Mouse (Mus musculus) right cerebral cortex, postnatal 4 days (tissue): ENCODE measurements at regions not wholly inside any gene's neighbourhood (a gene's known extent, or its start where the extent isn't known, plus 50 kb on each side); places are given as distances from the start of the nearest gene placed in this dataset.

ENCODE experiments used
- DNase-seq: peaks from one replicate; pipeline ENCODE4 v3.0.0-alpha.2; 2022

DNA sequence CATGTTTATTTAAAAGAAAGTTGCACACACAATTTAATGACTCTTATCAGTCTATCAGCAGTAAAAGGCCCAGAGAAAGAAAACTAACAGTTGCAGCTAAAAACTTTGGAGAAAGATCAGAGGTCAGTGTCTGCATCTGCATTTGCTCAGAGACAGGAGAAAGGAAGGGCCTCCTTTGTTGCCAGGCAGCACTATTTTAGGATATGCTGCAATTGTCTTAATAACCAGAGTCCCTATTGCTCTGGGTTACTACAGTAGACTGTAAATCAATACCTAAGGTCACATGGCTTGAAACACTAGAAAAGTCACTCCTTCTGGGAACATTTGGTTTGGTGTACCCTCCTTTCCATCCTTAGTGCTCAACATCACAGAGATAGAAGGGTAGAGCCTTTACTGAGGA lies 175.7 kb downstream of the Hdgfl1 start:
- no peak for DNase-seq

DNA sequence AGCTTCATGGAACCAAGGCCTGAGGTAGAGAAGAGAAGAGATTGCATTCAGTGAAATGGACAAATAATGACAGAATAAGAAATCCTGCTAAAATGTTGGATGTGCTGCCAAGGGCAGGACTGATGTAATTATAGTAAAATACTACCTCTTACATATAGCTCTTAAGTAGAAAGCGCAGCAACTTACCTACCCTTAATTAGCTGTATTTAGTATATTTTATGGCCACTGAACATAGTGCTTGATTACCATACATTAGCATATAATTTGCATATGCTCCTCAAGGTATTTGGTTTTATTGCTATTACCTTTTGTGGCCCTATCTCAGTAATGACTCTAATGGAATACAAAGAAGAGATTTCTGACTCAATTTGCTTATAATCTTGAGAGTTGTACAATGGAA lies 176.2 kb downstream of the Hdgfl1 start:
- DNase-seq: no peak

DNA sequence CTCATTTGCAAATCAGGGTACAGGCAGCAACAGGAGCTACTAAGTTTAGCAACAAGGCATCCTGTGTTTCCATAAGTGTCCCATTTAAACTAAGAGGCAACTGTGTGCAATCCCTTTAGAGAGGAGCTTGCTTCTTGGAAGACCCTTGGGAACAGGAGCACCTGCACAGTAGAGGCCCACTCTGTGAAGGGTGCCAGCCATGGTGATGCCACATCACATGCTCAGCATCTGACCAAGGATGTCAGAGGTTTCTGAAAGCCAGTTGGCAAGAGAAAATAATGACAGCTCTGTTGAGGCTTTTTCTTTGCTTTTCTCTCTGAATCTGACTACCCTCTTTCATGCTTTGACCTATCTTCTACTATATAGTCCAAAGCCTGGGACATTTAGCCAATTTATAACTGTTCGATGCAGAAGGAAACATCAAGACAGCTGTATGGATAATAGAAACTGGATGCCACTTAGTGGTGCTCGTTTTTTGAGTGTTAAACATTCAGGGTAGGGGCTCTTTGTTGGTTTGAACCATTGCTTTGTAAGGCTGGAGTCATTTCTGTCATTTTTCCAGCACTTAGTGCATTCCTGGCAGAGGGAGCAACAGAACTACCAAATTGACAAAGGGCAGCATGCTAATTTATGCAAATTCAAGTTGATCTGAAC lies 193.9 kb downstream of the Hdgfl1 start:
- DNase-seq: no peak

DNA sequence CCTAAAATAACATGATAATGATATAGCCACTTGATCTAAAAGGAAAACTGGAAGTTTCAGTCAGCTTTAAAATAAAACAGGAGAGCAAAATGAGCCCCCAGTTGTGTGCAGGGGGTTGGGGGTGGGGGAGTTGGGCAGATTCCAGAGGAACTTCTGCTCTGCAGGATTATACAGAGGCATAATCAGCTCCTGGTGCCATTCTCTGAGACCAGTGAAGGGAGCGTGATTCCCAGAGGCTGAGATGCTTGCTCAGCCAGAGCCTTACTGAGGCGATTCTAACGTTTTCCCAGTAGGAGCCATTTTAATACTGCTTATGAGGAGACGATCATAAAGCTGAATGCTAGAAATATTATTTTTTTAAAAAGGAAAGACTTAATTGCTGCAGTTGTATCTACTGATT lies 200.5 kb downstream of the Hdgfl1 start:
- DNase-seq: peak; percentile 21

DNA sequence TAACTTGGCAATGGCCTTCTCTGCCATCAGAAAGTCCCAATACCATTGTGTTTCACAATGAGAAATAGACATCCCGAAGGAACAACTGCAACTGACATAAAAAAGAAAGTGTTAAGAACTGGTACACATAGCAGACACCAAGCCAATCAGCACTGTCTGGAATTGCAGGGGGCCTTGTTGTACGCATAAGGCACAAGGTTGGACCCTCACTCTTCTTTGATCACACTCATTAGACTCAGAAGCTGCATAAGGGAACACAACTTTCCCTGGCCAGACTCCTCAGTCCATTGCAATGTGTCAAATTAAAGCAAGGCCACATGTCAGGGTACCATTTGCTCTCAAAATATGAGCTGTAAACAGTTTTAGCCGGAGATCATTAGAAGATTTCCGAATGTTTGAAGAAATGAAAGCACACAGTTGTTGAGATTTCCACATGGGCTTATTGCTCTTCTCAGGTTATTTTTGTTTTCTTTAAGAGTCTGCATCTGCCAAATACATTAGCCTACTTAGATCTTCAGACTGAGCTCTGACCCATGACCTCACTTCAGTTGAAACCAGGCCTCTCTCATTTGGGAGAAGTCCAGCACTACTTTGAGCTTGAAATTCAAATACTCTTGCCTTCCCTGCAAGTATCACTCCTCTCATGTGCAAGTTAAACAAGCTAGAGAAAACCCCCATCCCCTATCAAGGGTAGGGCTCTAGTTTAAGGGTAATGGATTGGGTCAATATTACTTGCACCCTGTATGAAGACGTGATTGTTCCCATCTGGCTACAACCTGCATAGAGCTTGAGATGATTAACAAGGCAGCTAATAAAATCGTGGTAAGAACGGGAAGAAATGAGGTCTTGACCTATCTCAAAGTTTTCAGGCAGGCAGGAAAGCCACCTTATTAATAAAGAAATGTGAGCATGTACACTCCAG lies 204.8 kb downstream of the Hdgfl1 start:
- DNase-seq: no peak

DNA sequence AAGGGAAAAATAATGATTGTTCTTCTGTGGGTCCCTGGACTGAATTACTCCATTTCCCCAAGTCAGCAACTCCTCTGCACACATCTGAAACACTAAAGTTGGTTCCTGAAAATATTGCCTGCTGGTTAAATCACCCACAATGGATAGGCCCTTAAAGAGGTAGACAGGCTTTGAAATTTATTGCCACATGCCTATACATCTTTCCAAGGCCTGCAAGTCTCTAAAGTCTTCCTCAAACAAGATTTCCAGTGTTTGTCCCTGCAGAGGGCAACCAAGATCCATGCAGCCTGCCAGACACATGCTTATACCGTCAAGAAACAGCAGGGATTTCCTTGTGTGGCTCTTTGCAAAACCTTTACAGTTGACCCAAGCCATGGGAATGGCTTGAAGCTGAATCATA lies 211.6 kb downstream of the Hdgfl1 start:
- no peak for DNase-seq

DNA sequence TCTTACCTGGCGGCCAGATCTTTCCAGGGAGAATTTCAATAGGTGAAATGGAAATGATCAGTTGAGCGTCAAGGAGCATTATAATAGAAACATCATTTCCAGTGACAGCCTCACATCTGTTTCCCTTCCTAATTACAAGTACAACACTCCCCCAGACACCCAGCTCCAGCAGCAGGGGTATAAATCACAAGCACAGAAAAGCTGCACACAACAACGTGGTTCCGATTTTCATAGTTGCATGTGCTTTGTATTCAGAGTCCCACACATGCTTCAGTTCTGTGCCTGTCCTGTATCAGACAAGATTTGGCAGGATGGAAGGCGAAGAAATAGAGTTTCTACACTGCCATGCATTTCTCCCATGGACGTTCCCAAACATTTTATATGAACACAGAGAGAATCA lies 215.7 kb downstream of the Hdgfl1 start:
- DNase-seq: no peak

DNA sequence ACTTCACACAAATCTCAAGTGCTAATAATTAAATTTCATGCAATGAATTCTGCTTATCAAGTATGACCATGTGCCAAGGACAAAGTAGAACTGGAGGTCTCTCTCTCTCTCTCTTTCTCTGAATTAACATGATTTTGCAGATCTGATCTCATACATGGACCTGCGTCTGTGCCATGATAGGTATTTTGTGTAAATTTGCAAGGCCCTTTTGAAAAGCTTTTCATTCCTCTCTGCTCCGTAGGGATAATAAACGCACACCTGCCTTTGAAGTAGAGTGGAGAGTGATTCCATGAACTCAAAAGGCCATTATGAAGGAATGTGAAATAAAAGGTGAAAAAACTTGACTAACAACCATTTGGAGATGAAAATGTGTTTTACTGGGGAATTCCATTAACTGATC lies 217.8 kb downstream of the Hdgfl1 start:
- DNase-seq: no peak

DNA sequence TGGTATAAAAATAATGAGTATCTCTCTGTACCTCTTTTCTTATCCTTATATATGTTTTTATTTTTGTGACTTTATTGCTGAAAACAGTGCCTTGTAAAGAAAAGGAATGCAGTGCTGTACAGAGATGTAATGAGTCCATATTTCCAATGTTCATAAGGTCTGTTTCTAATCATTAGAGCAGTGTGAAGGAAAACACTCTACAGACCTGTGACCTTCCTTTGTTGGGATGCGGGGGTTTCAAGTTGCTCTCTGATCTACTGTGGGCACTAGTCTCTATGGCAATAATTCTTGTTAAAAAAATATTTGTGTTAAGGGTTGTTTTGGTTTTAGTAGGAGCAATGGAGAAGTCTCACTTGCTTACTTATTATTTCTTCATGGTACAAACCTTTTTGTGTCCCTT lies 231.0 kb downstream of the Hdgfl1 start:
- no peak for DNase-seq

DNA sequence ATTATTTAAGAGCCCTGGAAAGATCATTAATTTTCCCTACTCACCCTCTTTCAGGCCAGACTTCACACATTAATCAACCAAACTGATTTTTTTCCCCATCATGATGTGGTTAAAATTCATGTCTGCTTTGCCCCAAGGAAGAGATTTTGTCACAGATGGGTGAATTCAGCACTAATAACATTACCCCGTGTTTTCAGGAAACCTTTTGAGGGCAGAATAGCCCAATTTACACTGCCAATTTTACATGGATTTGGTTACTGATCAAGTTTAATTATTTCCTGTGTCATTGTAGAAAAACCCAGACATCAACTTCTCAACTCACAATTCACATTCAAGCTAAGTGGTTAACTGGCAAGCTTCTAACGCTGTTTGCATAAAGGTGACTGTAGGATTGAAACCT lies 233.4 kb downstream of the Hdgfl1 start:
- no peak for DNase-seq

DNA sequence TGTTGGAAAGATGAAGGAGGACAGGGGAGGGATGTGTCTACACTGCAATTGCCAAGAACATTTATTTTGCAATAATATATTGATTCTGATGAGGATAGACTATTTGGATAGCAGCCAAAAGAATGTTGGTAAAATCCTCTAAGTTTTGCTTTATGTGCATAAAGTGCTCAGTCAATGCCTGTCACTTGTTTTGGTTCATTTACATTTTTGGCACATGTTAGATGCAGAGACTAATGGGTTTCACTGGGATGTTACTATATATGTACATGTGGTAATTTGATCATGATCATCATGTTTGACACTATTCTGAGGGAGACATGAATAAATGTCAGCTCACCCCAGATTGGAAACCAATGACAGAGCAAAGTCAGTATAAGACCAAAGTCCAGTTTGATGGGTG lies 237.2 kb downstream of the Hdgfl1 start:
- no peak for DNase-seq

DNA sequence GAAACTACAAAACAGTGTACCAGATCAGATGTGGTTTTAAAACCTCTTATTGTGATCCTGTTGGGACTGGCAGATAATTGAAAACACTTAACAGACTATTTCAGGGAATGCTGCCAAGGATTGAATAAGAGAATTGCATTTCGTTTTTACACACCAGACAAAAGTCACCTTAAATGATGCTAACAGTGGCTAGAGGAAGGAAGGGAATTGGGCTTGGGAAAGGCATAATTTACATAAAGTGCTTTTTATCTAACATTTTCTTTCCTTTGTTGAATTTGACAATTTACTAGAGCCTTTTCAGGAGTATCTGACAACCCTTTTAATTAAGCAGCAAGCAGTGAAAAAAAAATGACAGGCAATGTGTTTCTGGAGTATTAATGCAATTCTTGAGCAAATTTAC lies 250.9 kb downstream of the Hdgfl1 start:
- DNase-seq: no peak

DNA sequence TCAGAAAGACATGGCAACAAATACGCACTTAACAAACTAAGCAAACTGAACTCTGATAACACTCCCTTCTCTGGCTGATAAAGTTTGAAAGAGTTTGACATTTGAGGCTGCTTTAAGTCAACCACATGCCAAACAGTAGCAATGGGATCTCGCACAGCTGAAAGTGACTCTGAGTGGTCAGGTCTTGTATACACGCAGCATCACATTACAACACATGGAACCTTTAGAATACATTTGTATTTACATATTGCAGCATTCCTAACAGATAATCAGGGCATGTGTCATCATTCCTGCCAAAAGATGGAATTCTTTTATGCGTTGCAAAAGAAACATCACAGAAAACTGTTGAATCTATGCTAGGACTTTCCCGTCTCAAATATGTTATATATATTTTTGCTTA lies 251.5 kb downstream of the Hdgfl1 start:
- DNase-seq: no peak

DNA sequence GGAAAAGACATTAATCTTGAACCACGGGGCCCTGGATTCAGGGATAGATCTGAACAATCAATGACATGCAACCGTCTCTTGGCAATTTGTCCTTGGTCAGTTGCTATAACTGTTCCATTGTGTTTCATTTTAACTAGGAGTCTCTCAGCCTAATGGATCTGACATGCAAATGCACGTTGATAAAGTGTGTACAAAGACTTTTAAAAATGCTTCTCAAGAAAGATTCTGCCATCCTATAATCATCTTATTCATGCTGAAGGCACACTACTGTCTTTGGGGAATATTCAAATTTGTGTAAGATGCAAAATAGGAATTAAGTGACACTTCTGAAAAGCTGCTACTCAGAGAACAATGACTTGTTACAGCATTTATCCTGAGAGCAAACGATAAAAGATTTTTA lies 252.3 kb downstream of the Hdgfl1 start:
- DNase-seq: no peak

DNA sequence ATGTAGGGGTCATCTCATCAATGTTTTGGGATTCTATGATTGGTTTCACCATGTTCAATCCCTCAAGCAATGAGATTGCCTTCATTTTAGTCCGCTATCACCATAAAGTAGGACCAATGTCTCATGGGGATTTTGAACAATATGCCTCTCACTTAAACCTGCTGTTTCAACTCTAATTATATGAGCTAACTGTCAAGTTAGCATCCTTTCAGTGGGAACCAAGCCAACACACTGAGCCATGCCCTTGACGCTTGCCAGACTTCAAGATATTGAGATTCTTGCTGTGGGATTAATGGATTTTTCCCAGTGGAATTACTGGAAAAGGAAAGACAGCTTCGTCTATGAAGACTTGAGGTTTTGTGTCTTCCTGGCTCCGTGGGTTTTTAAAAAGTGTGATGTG lies 259.5 kb downstream of the Hdgfl1 start:
- DNase-seq: no peak

DNA sequence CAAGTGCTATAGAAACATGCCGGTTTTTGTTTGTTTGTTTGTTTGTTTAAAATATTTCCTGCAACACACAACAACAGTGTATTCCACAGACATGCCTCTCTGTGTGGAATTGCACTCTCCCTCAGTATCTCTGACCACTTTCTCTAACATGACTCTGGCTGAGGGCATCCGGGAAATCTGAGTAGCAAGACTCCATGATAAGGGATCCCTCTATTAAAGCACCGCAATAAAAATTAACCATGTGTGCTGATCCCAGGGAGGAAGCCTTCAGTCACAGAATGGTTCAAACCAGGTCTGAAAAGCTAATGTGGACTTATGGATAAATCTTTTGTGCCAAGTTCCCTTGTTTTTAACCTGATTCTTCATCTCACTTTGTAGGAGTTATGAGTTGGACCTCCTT lies 260.1 kb downstream of the Hdgfl1 start:
- DNase-seq: no peak

DNA sequence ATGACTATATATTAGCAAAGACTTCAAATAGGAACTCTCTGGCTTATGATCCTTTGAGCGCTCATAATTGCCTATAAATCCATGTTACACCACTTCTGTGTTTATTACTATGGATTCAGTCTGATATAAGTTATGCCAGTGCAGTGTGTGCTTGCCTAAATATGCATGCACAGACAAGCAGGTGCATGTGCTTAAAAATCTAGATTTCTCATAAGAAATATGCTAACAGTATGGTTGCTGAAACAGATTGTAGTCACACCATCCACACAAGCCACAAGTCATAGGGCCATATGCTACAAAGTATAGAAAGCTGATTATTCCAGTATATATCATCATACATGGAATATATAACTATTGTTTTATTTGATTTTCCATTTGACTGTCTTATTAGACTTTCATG lies 266.2 kb downstream of the Hdgfl1 start:
- no peak for DNase-seq

DNA sequence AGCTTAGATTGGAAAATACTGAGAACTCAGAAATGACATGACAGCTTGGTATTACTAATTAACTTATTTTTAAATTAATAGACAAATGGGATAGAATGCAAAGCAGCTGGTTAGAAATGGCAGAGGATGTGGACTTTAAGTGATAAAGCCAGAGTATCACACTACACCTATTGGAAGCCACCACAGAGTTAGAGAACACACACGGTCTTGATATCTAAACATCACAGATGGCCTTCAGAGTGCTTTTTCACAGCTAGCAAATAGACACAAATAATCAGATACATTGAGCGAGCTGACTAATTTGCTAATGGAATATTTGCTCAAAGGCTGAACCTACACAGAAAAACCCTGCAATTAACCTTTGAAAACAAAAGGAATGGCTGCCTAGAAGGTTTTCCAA lies 272.9 kb downstream of the Hdgfl1 start:
- DNase-seq: no peak

DNA sequence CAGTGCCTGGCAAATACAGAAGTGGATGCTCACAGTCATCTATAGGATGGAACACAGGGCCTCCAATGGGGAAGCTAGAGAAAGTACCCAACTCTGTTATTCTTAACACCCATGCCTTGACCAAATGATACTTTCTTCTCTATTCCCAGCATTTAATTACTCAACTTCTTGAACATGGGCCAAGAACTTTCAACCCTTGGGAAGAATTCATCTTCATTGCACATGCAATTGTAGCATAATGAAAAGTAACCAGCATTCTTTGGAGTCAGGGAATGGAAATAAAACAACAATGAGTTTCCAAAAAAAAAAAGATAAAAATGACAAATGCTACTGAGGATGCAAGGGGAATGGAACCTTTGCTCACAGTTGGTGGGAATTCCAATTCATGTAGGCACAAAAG lies 274.1 kb downstream of the Hdgfl1 start:
- DNase-seq: no peak

DNA sequence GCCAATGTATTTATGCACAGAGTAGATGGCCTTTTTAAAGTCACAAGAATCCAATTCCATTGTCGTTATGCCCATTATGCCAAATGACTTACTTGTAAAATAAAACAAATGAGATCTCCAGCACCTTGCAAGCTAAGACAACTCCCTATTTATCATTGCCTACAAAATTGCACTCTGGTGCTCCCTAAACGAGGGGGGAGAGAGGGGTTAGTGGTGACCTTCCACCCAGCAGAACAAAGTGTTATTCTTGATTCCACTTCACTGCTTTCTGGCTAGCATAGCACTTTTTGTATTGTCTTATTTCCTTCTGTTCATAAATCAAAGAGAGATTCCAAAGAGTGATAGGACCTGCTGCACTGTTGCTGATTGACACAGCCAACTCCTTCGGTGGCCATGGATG lies 300.6 kb downstream of the Hdgfl1 start:
- no peak for DNase-seq

DNA sequence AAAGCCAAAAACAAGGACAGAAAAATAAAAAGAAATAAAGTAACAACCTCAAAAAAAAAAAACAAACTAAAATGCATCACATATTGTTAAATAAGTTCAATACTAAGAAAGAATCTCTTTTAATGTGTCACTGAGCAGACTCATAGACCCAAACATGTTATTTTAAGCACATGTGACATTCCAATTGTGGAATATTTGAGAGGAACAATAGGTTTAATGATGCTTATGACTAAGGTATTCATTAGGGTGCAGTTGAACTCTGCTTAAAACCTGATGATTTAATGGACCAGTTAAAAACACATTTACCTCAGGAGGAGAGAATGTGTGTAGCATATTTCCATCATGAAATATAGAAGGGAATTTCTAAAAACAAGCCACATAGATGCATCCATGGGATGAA lies 302.4 kb downstream of the Hdgfl1 start:
- DNase-seq: no peak

DNA sequence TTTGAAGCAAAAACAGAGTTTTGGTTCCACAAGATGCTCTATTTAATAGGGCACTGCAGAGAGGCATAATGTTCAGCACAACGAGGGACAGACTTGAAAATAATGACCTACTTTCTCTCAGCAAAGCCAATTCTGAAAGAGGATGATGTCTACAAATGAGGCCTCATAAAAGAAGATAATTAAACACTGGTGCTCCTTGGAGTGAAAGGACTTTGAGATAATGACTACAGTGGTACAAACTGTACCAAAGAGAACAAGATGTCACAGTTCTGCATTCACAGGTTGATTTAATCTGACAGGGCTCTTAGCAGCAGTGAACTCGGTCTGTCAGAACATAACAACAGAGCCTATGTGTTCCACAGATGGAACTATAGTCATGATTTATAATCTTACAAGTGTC lies 305.4 kb downstream of the Hdgfl1 start:
- no peak for DNase-seq

DNA sequence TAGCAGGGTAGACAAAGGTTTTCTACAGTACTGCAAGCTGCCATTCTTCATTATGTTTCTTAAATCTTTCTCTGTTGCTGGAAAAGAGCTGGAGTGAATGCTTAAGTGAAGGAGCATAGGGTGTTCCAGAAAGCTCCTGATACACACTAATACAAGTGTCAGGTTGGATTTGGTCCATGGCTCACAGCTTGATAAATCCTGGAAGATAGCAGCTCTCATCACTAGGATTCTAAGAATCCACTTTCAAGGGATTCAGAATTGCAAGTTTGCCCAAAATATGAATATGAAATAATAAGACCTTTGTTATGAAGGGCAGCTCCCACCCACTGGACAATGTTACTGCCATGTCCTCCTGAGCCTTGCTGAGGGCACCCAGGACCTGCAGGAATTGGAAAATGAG lies 305.9 kb downstream of the Hdgfl1 start:
- no peak for DNase-seq

DNA sequence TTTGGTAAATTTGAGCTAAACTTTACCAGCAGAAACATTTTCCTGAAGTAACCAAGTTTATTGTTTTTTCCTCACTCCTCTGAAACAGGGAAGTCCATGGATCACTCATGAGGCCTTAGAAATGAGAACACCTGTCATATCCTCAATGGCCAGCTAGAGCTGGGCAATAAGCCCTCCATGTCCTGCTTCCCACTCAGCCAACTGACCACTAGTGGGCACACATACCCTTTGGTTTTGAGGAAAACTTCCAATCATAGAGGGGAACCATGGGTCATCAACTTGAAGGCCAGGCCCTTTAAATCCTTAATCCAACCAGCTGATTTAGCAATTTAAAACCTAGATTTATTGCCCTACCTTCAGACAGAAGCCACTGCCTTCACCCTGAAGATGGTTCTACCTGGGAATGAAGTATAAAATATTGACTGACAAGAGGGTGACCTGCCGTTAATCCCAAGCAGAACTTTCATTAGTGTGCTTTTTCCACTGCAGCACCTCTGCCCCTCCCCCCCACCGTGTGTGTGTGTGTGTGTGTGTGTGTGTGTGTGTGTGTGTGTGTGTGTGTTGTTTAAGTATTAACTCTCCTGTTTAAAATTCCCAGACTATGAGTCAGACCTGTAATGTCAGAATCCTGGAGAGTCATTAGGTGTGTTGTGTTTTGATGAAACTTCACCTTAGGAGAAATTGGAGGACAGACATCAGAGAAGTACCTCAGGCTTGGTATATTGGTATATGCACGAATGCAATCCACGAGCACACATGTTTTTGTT lies 312.3 kb downstream of the Hdgfl1 start:
- no peak for DNase-seq
